ENCODE assay signal across 8 mouse cellular contexts in genomic region chr4:9136188-9136569, GRCm38 (mm10).
A peak's percentile ranks its signal among the peaks of the same experiment; 100 is the strongest.
DNase-seq lines count a peak whose midpoint lies in the region; ATAC-seq and TF ChIP-seq lines count a peak whose summit lies in the region.

No protein-coding gene starts in this region.

- H3K4me2 ChIP-seq in kidney, postnatal 0 days (ENCODE audit: low read length): peak overlapping the region; percentile 64
- peak overlapping the region; percentile 75 for H3K4me2 ChIP-seq in heart, embryonic 15.5 days
- H3K4me2 ChIP-seq in liver, embryonic 11.5 days: peak overlapping the region; percentile 69

- no peaks in the 10 kb centered on the region for H3K9me3 ChIP-seq in kidney, postnatal 0 days (replicated peaks; ENCODE audit: low read length)
- no peaks in the 10 kb centered on the region for H3K9me3 ChIP-seq in heart, embryonic 15.5 days (replicated peaks)
- H3K9me3 ChIP-seq in liver, embryonic 11.5 days (ENCODE audit: control insufficient read depth, low read length): no peaks in the 10 kb centered on the region

- TF ChIP-seq CTCF in kidney, postnatal 0 days (IDR thresholded peaks at IDR 0.05; ENCODE audit: low read depth): no peak

- H3K4me1 ChIP-seq in kidney, postnatal 0 days (replicated peaks; ENCODE audit: insufficient read depth, low read length): no peaks in the 10 kb centered on the region
- peaks cover 27% of the 10 kb centered on the region for H3K4me1 ChIP-seq in heart, embryonic 15.5 days (replicated peaks)
- H3K4me1 ChIP-seq in liver, embryonic 11.5 days (replicated peaks; ENCODE audit: control insufficient read depth, insufficient read depth, low read length): peaks cover 4% of the 10 kb centered on the region

- H3K27me3 ChIP-seq in kidney, postnatal 0 days (ENCODE audit: insufficient read depth, low read length): no peaks in the 10 kb centered on the region
- no peaks in the 10 kb centered on the region for H3K27me3 ChIP-seq in heart, embryonic 15.5 days
- H3K27me3 ChIP-seq in liver, embryonic 11.5 days (replicated peaks; ENCODE audit: control insufficient read depth, insufficient read depth, low read length): no peaks in the 10 kb centered on the region

- H3K27ac ChIP-seq in kidney, postnatal 0 days: no peak overlapping the region
- no peak overlapping the region for H3K27ac ChIP-seq in heart, embryonic 15.5 days
- H3K27ac ChIP-seq in liver, embryonic 11.5 days (ENCODE audit: low read depth, low read length): no peak overlapping the region

- H3K9ac ChIP-seq in kidney, postnatal 0 days (ENCODE audit: low read depth, low read length): 0 out of 2 replicates have a peak overlapping the region, but pooled peaks have one; percentile 40
- H3K9ac ChIP-seq in heart, embryonic 15.5 days: peak overlapping the region; percentile 42; the same call in 1 of the 2 replicates
- peak overlapping the region; percentile 30; the same call in 1 of the 2 replicates for H3K9ac ChIP-seq in liver, embryonic 11.5 days (ENCODE audit: low read depth, low read length)

- DNase-seq in kidney, postnatal 0 days (ENCODE audit: low spot score): no peak
- DNase-seq in kidney, postnatal 36 days: no peak
- peak; percentile 74 for DNase-seq in Muller cell, postnatal 12 days (ENCODE audit: inconsistent ontology term)
- peak; percentile 93 to 95 for DNase-seq in cerebellum, postnatal 10 days
- DNase-seq in liver, embryonic 11.5 days (ENCODE audit: low spot score): peak; percentile 47
- DNase-seq in right cerebral cortex, postnatal 25 days: peak; percentile 32

- peak overlapping the region; percentile 23; the same call in 1 of the 2 replicates for H3K4me3 ChIP-seq in kidney, postnatal 0 days (replicated peaks; ENCODE audit: low read depth, low read length)
- peak overlapping the region; percentile 39 for H3K4me3 ChIP-seq in heart, embryonic 15.5 days
- peak overlapping the region; percentile 21 for H3K4me3 ChIP-seq in liver, embryonic 11.5 days (ENCODE audit: low read depth, low read length)

- ATAC-seq in kidney, postnatal 0 days (replicated peaks; ENCODE audit: low FRiP score, low read depth): peak; percentile 54; the same call in 1 of the 2 replicates
- ATAC-seq in heart, embryonic 15.5 days (replicated peaks; ENCODE audit: insufficient number of reproducible peaks, insufficient read depth, low FRiP score, low read depth): no peak; the same call in 1 of the 2 replicates
- peak; percentile 37; the same call in 1 of the 2 replicates for ATAC-seq in liver, embryonic 11.5 days (replicated peaks; ENCODE audit: low FRiP score)
- no peak for ATAC-seq in activated CD4-positive, CD25-positive, alpha-beta regulatory T cell, adult 4 months

- 19% methylated on average over 10 of the region's 10 CpGs for WGBS in kidney, postnatal 0 days
- WGBS in heart, embryonic 15.5 days: 14% methylated on average over 10 of the region's 10 CpGs
- WGBS in liver, embryonic 11.5 days: 21% methylated on average over 10 of the region's 10 CpGs

- H3K36me3 ChIP-seq in kidney, postnatal 0 days (ENCODE audit: insufficient read depth, low read length): no peaks in the 10 kb centered on the region
- no peaks in the 10 kb centered on the region for H3K36me3 ChIP-seq in heart, embryonic 15.5 days
- H3K36me3 ChIP-seq in liver, embryonic 11.5 days (ENCODE audit: control insufficient read depth, insufficient read depth, low read length): no peaks in the 10 kb centered on the region

Comparison
In these comparisons a context has a peak if more than half of its experiments do, and no peak if none do; other contexts are left out.
1. ATAC-seq: peak in kidney, postnatal 0 days (single experiment) and liver, embryonic 11.5 days (single experiment); none in heart, embryonic 15.5 days (single experiment) and activated CD4-positive, CD25-positive, alpha-beta regulatory T cell, adult 4 months (single experiment).
2. DNase-seq: peak in Muller cell, postnatal 12 days (single experiment), cerebellum, postnatal 10 days (2 of 2), liver, embryonic 11.5 days (single experiment) and right cerebral cortex, postnatal 25 days (single experiment); none in kidney, postnatal 0 days (single experiment) and kidney, postnatal 36 days (0 of 2).
3. Peak in every context shown above with its lines, with median percentiles within 50 percentile points of each other: H3K4me2 ChIP-seq, H3K4me3 ChIP-seq and H3K9ac ChIP-seq.